Mouse (Mus musculus): ENCODE results near the gene Baz1a. TPM values are rescaled to one million over a fixed set of nuclear protein-coding genes. Genes with fewer than 3 reads are reported as not detected.
A peak's percentile ranks its signal among the peaks of the same experiment; 100 is the strongest.
"Not testable (repeated sequence)": the region's sequence is repeated elsewhere in the genome, so short reads cannot be mapped to it uniquely, and the experiment has no call there.

Gene Baz1a
- total RNA-seq, 4 experiments from 2014 or later, result 4.4 to 8.2 (median 7.9) TPM

GRCm38 (mm10) chr12:54980939-54981338 is 33.2 kb downstream of the Baz1a start:
- no peak for DNase-seq (ENCODE audit: low spot score)

GRCm38 (mm10) chr12:54980532-54980931 is 33.6 kb downstream of the Baz1a start:
- DNase-seq (ENCODE audit: low spot score), result no peak

- DNase-seq (ENCODE audit: low spot score), result no peak
Measured at GRCm38 (mm10) chr12:54969033-54969432, 45.1 kb downstream of the Baz1a start.

GRCm38 (mm10) chr12:54965532-54966160 is 48.5 kb downstream of the Baz1a start:
- DNase-seq (ENCODE audit: low spot score), result no peak

GRCm38 (mm10) chr12:54959569-54959968 is 54.6 kb downstream of the Baz1a start:
- DNase-seq (ENCODE audit: low spot score), result no peak

GRCm38 (mm10) chr12:54956974-54957373 is 57.2 kb downstream of the Baz1a start:
- DNase-seq (ENCODE audit: low spot score), result no peak

- DNase-seq (ENCODE audit: low spot score), result no peak
Measured at GRCm38 (mm10) chr12:54956457-54956856, 57.7 kb downstream of the Baz1a start.

GRCm38 (mm10) chr12:54946116-54946515 is 68.0 kb downstream of the Baz1a start:
- DNase-seq (ENCODE audit: low spot score), result no peak

- not testable (repeated sequence) for DNase-seq (ENCODE audit: low spot score)
Measured at GRCm38 (mm10) chr12:54942586-54943157, 71.5 kb downstream of the Baz1a start.

GRCm38 (mm10) chr12:54937581-54938343 is 76.4 kb downstream of the Baz1a start:
- not testable (repeated sequence) for DNase-seq (ENCODE audit: low spot score)

- no peak for DNase-seq (ENCODE audit: low spot score)
Measured at GRCm38 (mm10) chr12:54910387-54910786, 103.8 kb downstream of the Baz1a start.

- not testable (repeated sequence) for DNase-seq (ENCODE audit: low spot score)
Measured at GRCm38 (mm10) chr12:54892559-54892958, 121.6 kb downstream of the Baz1a start.

- DNase-seq (ENCODE audit: low spot score), result no peak
Measured at GRCm38 (mm10) chr12:54890426-54890825, 123.7 kb downstream of the Baz1a start.

GRCm38 (mm10) chr12:54887580-54888127 is 126.5 kb downstream of the Baz1a start:
- DNase-seq (ENCODE audit: low spot score), result no peak

GRCm38 (mm10) chr12:54879630-54880029 is 134.5 kb downstream of the Baz1a start:
- DNase-seq (ENCODE audit: low spot score), result peak; percentile 57

- no peak for DNase-seq (ENCODE audit: low spot score)
Measured at GRCm38 (mm10) chr12:54879211-54879610, 134.9 kb downstream of the Baz1a start.

- DNase-seq (ENCODE audit: low spot score), result no peak
Measured at GRCm38 (mm10) chr12:54877875-54878274, 136.3 kb downstream of the Baz1a start.

GRCm38 (mm10) chr12:54876879-54877278 is 137.3 kb downstream of the Baz1a start:
- no peak for DNase-seq (ENCODE audit: low spot score)

- peak; percentile 40 for DNase-seq (ENCODE audit: low spot score)
Measured at GRCm38 (mm10) chr12:54874711-54875110, 139.4 kb downstream of the Baz1a start.

- DNase-seq (ENCODE audit: low spot score), result peak; percentile 78
Measured at GRCm38 (mm10) chr12:54862606-54863535, 151.3 kb downstream of the Baz1a start, which contains the start of gene Cfl2. Gene Cfl2, minus strand, starts transcription at chr12:54862877.

- peak; percentile 63 for DNase-seq (ENCODE audit: low spot score)
Measured at GRCm38 (mm10) chr12:54861991-54862605, 152.1 kb downstream of the Baz1a start.
